Mouse (Mus musculus): ENCODE measurements around the gene Rabl2. TPM values are rescaled to one million over a fixed set of nuclear protein-coding genes. Genes with fewer than 3 reads are reported as not detected.

Rabl2 gene
- polyA plus RNA-seq, 1 experiment from 2014 or later, result 25.8 TPM

GRCm38 (mm10) chr15:89557179-89557995 is 34.3 kb downstream of the Rabl2 start:
- Histone ChIP-seq H3K4me2 (peak overlapping the region; percentile 56), H3K9me3 (replicated peaks; ENCODE audit: control insufficient read depth, low read length) (no peaks in the 10 kb centered on the region), H3K9ac (ENCODE audit: low read depth, low read length) (no peak overlapping the region), H3K36me3 (ENCODE audit: control insufficient read depth, insufficient read depth, low read length) (no peaks in the 10 kb centered on the region), H3K4me3 (ENCODE audit: low read depth, low read length) (peak overlapping the region; percentile 36), H3K27me3 (ENCODE audit: control insufficient read depth, insufficient read depth, low read length) (peaks cover 38% of the 10 kb centered on the region), H3K27ac (ENCODE audit: low read depth, low read length) (no peak overlapping the region), H3K4me1 (ENCODE audit: control insufficient read depth, insufficient read depth, low read length) (peaks cover 13% of the 10 kb centered on the region)
- 15% methylated on average over 37 of the region's 40 CpGs for WGBS (ENCODE audit: insufficient replicate concordance)
- no peak for ATAC-seq (replicated peaks; ENCODE audit: insufficient number of reproducible peaks, low FRiP score, low TSS enrichment)

- Histone ChIP-seq H3K4me3 (ENCODE audit: low read depth, low read length) (peak overlapping the region; percentile 15), H3K9ac (ENCODE audit: low read depth, low read length) (no peak overlapping the region)
Observed at GRCm38 (mm10) chr15:89556401-89557178, 35.1 kb downstream of the Rabl2 start.

GRCm38 (mm10) chr15:89555591-89555990 is 36.1 kb downstream of the Rabl2 start:
- H3K27me3 ChIP-seq (ENCODE audit: control insufficient read depth, insufficient read depth, low read length), result peaks cover 38% of the 10 kb centered on the region

More at GRCm38 (mm10) chr15:89556401-89557178, 35.1 kb downstream of the Rabl2 start:
- H3K9me3 ChIP-seq (replicated peaks; ENCODE audit: control insufficient read depth, low read length), result no peaks in the 10 kb centered on the region
- no peak for ATAC-seq (replicated peaks; ENCODE audit: insufficient number of reproducible peaks, low FRiP score, low TSS enrichment)
- no peaks in the 10 kb centered on the region for H3K36me3 ChIP-seq (ENCODE audit: control insufficient read depth, insufficient read depth, low read length)
- WGBS (ENCODE audit: insufficient replicate concordance), result 20% methylated on average over 23 of the region's 23 CpGs
- H3K27me3 ChIP-seq (ENCODE audit: control insufficient read depth, insufficient read depth, low read length), result peaks cover 38% of the 10 kb centered on the region
- no peak overlapping the region for H3K27ac ChIP-seq (ENCODE audit: low read depth, low read length)
- H3K4me2 ChIP-seq, result peak overlapping the region; percentile 56
- peaks cover 13% of the 10 kb centered on the region for H3K4me1 ChIP-seq (ENCODE audit: control insufficient read depth, insufficient read depth, low read length)

GRCm38 (mm10) chr15:89551733-89552132 is 40.0 kb downstream of the Rabl2 start:
- H3K4me1 ChIP-seq (ENCODE audit: control insufficient read depth, insufficient read depth, low read length), result 0 out of 2 replicates have a peak, but pooled peaks cover 4% of the 10 kb centered on the region
- ATAC-seq (replicated peaks; ENCODE audit: insufficient number of reproducible peaks, low FRiP score, low TSS enrichment), result no peak
- H3K4me3 ChIP-seq (ENCODE audit: low read depth, low read length), result no peak overlapping the region
- no peak overlapping the region for H3K9ac ChIP-seq (ENCODE audit: low read depth, low read length)
- H3K27me3 ChIP-seq (ENCODE audit: control insufficient read depth, insufficient read depth, low read length), result peaks cover 35% of the 10 kb centered on the region
- no peaks in the 10 kb centered on the region for H3K9me3 ChIP-seq (replicated peaks; ENCODE audit: control insufficient read depth, low read length)
- WGBS (ENCODE audit: insufficient replicate concordance), result 77% methylated on average over 1 of the region's 1 CpGs
- H3K27ac ChIP-seq (ENCODE audit: low read depth, low read length), result no peak overlapping the region
- no peak overlapping the region for H3K4me2 ChIP-seq
- H3K36me3 ChIP-seq (ENCODE audit: control insufficient read depth, insufficient read depth, low read length), result no peaks in the 10 kb centered on the region

More at GRCm38 (mm10) chr15:89555591-89555990, 36.1 kb downstream of the Rabl2 start:
- 75% methylated on average over 6 of the region's 6 CpGs for WGBS (ENCODE audit: insufficient replicate concordance)
- Histone ChIP-seq H3K4me1 (ENCODE audit: control insufficient read depth, insufficient read depth, low read length) (peaks cover 13% of the 10 kb centered on the region), H3K9me3 (replicated peaks; ENCODE audit: control insufficient read depth, low read length) (no peaks in the 10 kb centered on the region), H3K36me3 (ENCODE audit: control insufficient read depth, insufficient read depth, low read length) (no peaks in the 10 kb centered on the region), H3K4me2 (no peak overlapping the region), H3K4me3 (ENCODE audit: low read depth, low read length) (no peak overlapping the region), H3K9ac (ENCODE audit: low read depth, low read length) (no peak overlapping the region), H3K27ac (ENCODE audit: low read depth, low read length) (no peak overlapping the region)
- no peak for ATAC-seq (replicated peaks; ENCODE audit: insufficient number of reproducible peaks, low FRiP score, low TSS enrichment)

- 80% methylated on average over 8 of the region's 8 CpGs for WGBS (ENCODE audit: insufficient replicate concordance)
- Histone ChIP-seq H3K4me1 (ENCODE audit: control insufficient read depth, insufficient read depth, low read length) (0 out of 2 replicates have a peak, but pooled peaks cover 4% of the 10 kb centered on the region), H3K27ac (ENCODE audit: low read depth, low read length) (no peak overlapping the region), H3K4me3 (ENCODE audit: low read depth, low read length) (no peak overlapping the region), H3K36me3 (ENCODE audit: control insufficient read depth, insufficient read depth, low read length) (no peaks in the 10 kb centered on the region; the same call in 1 of the 2 replicates), H3K9me3 (replicated peaks; ENCODE audit: control insufficient read depth, low read length) (no peaks in the 10 kb centered on the region), H3K27me3 (ENCODE audit: control insufficient read depth, insufficient read depth, low read length) (peaks cover 29% of the 10 kb centered on the region), H3K4me2 (no peak overlapping the region), H3K9ac (ENCODE audit: low read depth, low read length) (no peak overlapping the region)
- no peak for ATAC-seq (replicated peaks; ENCODE audit: insufficient number of reproducible peaks, low FRiP score, low TSS enrichment)
Observed at GRCm38 (mm10) chr15:89550506-89550905, 41.2 kb downstream of the Rabl2 start.

- 52% methylated on average over 11 of the region's 11 CpGs for WGBS (ENCODE audit: insufficient replicate concordance)
- no peak for ATAC-seq (replicated peaks; ENCODE audit: insufficient number of reproducible peaks, low FRiP score, low TSS enrichment)
- Histone ChIP-seq H3K9ac (ENCODE audit: low read depth, low read length) (no peak overlapping the region), H3K36me3 (ENCODE audit: control insufficient read depth, insufficient read depth, low read length) (no peaks in the 10 kb centered on the region; the same call in 1 of the 2 replicates), H3K27me3 (ENCODE audit: control insufficient read depth, insufficient read depth, low read length) (peaks cover 26% of the 10 kb centered on the region), H3K4me3 (ENCODE audit: low read depth, low read length) (peak overlapping the region; percentile 42; the same call in 1 of the 2 replicates), H3K4me2 (peak overlapping the region; percentile 86), H3K4me1 (ENCODE audit: control insufficient read depth, insufficient read depth, low read length) (0 out of 2 replicates have a peak, but pooled peaks cover 4% of the 10 kb centered on the region), H3K27ac (ENCODE audit: low read depth, low read length) (no peak overlapping the region), H3K9me3 (replicated peaks; ENCODE audit: control insufficient read depth, low read length) (no peaks in the 10 kb centered on the region)
Observed at GRCm38 (mm10) chr15:89548837-89549236, 42.9 kb downstream of the Rabl2 start.

- H3K9ac ChIP-seq (ENCODE audit: low read depth, low read length), result peak overlapping the region; percentile 54
- peak; percentile 64 for ATAC-seq (replicated peaks; ENCODE audit: insufficient number of reproducible peaks, low FRiP score, low TSS enrichment)
- peaks cover 26% of the 10 kb centered on the region for H3K27me3 ChIP-seq (ENCODE audit: control insufficient read depth, insufficient read depth, low read length)
Observed at GRCm38 (mm10) chr15:89547824-89548601, 43.7 kb downstream of the Rabl2 start.

GRCm38 (mm10) chr15:89547321-89547720 is 44.4 kb downstream of the Rabl2 start:
- ATAC-seq (replicated peaks; ENCODE audit: insufficient number of reproducible peaks, low FRiP score, low TSS enrichment), result no peak

More at GRCm38 (mm10) chr15:89547824-89548601, 43.7 kb downstream of the Rabl2 start:
- 29% methylated on average over 54 of the region's 58 CpGs for WGBS (ENCODE audit: insufficient replicate concordance)
- no peaks in the 10 kb centered on the region for H3K9me3 ChIP-seq (replicated peaks; ENCODE audit: control insufficient read depth, low read length)
- peak overlapping the region; percentile 42 for H3K4me3 ChIP-seq (ENCODE audit: low read depth, low read length)
- H3K27ac ChIP-seq (ENCODE audit: low read depth, low read length), result no peak overlapping the region
- peak overlapping the region; percentile 86 for H3K4me2 ChIP-seq
- H3K4me1 ChIP-seq (ENCODE audit: control insufficient read depth, insufficient read depth, low read length), result 0 out of 2 replicates have a peak, but pooled peaks cover 4% of the 10 kb centered on the region
- H3K36me3 ChIP-seq (ENCODE audit: control insufficient read depth, insufficient read depth, low read length), result no peaks in the 10 kb centered on the region; the same call in 1 of the 2 replicates

More at GRCm38 (mm10) chr15:89547321-89547720, 44.4 kb downstream of the Rabl2 start:
- WGBS (ENCODE audit: insufficient replicate concordance), result 67% methylated on average over 8 of the region's 8 CpGs
- no peak overlapping the region for H3K27ac ChIP-seq (ENCODE audit: low read depth, low read length)
- peak overlapping the region; percentile 54; the same call in 1 of the 2 replicates for H3K9ac ChIP-seq (ENCODE audit: low read depth, low read length)
- H3K36me3 ChIP-seq (ENCODE audit: control insufficient read depth, insufficient read depth, low read length), result no peaks in the 10 kb centered on the region; the same call in 1 of the 2 replicates
- 0 out of 2 replicates have a peak, but pooled peaks cover 4% of the 10 kb centered on the region for H3K4me1 ChIP-seq (ENCODE audit: control insufficient read depth, insufficient read depth, low read length)
- no peaks in the 10 kb centered on the region for H3K9me3 ChIP-seq (replicated peaks; ENCODE audit: control insufficient read depth, low read length)
- peaks cover 26% of the 10 kb centered on the region for H3K27me3 ChIP-seq (ENCODE audit: control insufficient read depth, insufficient read depth, low read length)
- H3K4me3 ChIP-seq (ENCODE audit: low read depth, low read length), result peak overlapping the region; percentile 42
- H3K4me2 ChIP-seq, result peak overlapping the region; percentile 86
